Mouse (Mus musculus): ENCODE data around the gene Ucp2. TPM values are rescaled to one million over a fixed set of nuclear protein-coding genes. Genes with fewer than 3 reads are reported as not detected.

The Ucp2 gene
- total RNA-seq (2023) = 1,000 to 10,000 TPM; 2,063 to 2,242 TPM

DNA sequence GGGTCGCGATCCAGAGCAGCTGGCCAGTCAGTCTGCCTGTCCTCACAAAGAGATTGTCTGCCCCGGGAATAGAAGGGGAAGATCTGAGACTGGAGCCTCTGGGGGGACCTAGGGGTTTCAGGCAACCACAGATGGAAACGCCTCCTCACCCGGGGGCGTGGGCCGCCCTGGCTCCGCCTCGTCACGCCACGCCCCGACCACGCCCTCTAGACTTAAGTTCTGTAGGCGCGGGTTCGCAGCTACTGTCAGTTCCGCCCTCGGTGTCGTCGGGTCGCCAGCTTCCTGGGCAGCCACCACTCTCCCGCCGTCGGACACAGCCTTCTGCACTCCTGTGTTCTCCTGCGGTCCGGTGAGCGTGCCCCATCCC, at the start of gene Ucp2:
Ucp2 (plus strand) TSS at position 221 of the 367 bp plus-strand sequence.

GRCm38 (mm10) chr7:100472777-100473176, 20.4 kb upstream of the Ucp2 start, which contains the start of gene Ucp3:
Ucp3 (plus strand) TSS chr7:100472990.

GRCm38 (mm10) chr7:100514573-100514972, 21.4 kb downstream of the Ucp2 start, which contains the start of gene Dnajb13:
Dnajb13 (minus strand) TSS chr7:100514960.

GRCm38 (mm10) chr7:100536804-100537518, 43.8 kb downstream of the Ucp2 start, which contains the start of gene Coa4:
Coa4 (plus strand) TSS chr7:100537071.

Other genes with a start within 250 kb of the Ucp2 start
- not detected for gene P4ha3, start 207.8 kb upstream of the Ucp2 start, total RNA-seq (2023)
- 10 to 100 TPM; 28.7 to 42.0 TPM for gene C2cd3, start 121.1 kb upstream of the Ucp2 start, total RNA-seq (2023)
- gene Ppme1, start 121.0 kb upstream of the Ucp2 start, total RNA-seq (2023) = 10 to 100 TPM; 26.9 to 30.9 TPM
- gene Ucp3, start 20.3 kb upstream of the Ucp2 start, total RNA-seq (2023) = 1 to 10 TPM; 1.6 to 1.7 TPM
- 1 to 10 TPM; 4.0 to 7.6 TPM for gene Dnajb13, start 21.6 kb downstream of the Ucp2 start, total RNA-seq (2023)
- gene Coa4, start 43.7 kb downstream of the Ucp2 start, total RNA-seq (2023) = 10 to 100 TPM; 16.7 to 16.8 TPM
- gene Rab6a, start 114.1 kb downstream of the Ucp2 start, total RNA-seq (2023) = 10 to 100 TPM; 47.9 to 58.9 TPM
- 10 to 100 TPM; 27.4 to 31.5 TPM for gene Mrpl48, start 115.0 kb downstream of the Ucp2 start, total RNA-seq (2023)
- gene Plekhb1, start 169.1 kb downstream of the Ucp2 start, total RNA-seq (2023) = not detected
- gene Fam168a, start 213.3 kb downstream of the Ucp2 start, total RNA-seq (2023) = 100 to 1,000 TPM in 1 of 2 experiments, 10 to 100 TPM in 1; 94.2 to 127 TPM